Mouse (Mus musculus) intestine, postnatal 0 days (tissue): Measurements from ENCODE around the gene Hist1h2ai. TPM values are rescaled to one million over a fixed set of nuclear protein-coding genes. Genes with fewer than 3 reads are reported as not detected.
"Not testable (repeated sequence)": the region's sequence is repeated elsewhere in the genome, so short reads cannot be mapped to it uniquely, and the experiment has no call there.

Experiments
- ATAC-seq: fragments of 200-750 bp; cut with Nextera tagmentation; 2 replicates; pipeline ENCODE4 v1.8.0; 2017; ENCODE audit warnings: mild to moderate bottlenecking, moderate TSS enrichment, moderate library complexity
- H3K27ac ChIP-seq: fragments of 300-500 bp; sonication (generic); 2 replicates; pipeline ENCODE4 v1.5.1; 2014; ENCODE audit warnings: mild to moderate bottlenecking, low read depth, low read length, moderate library complexity
- H3K27me3 ChIP-seq: fragments of 300-500 bp; sonication (generic); replicated peaks from 2 replicates; pipeline ENCODE4 v1.6.1; 2014; ENCODE audit warnings: low read length, mixed read lengths; ENCODE audit not compliant: control insufficient read depth, insufficient read depth
- H3K36me3 ChIP-seq: fragments of 300-500 bp; sonication (generic); 2 replicates; pipeline ENCODE4 v1.6.1; 2014; ENCODE audit warnings: mild to moderate bottlenecking, moderate library complexity; ENCODE audit not compliant: control insufficient read depth, insufficient read depth
- H3K4me1 ChIP-seq: fragments of 300-500 bp; sonication (generic); replicated peaks from 2 replicates; pipeline ENCODE4 v1.6.1; 2014; ENCODE audit warnings: antibody characterized with exemption, low read length, mixed read lengths; ENCODE audit not compliant: control insufficient read depth, insufficient read depth
- H3K4me2 ChIP-seq: fragments of 300-500 bp; sonication (generic); replicated peaks from 2 replicates; pipeline ENCODE4 v1.6.1; 2014; ENCODE audit warnings: low read depth, mild to moderate bottlenecking, moderate library complexity
- H3K4me3 ChIP-seq: fragments of 300-500 bp; sonication (generic); 2 replicates; pipeline ENCODE4 v1.5.1; 2014; ENCODE audit warnings: low read depth, low read length
- H3K9ac ChIP-seq: fragments of 300-500 bp; sonication (generic); 2 replicates; pipeline ENCODE4 v1.6.1; 2014; ENCODE audit warnings: mild to moderate bottlenecking, low read depth, low read length
- H3K9me3 ChIP-seq: fragments of 300-500 bp; sonication (generic); 2 replicates; pipeline ENCODE4 v1.6.1; 2016; ENCODE audit warnings: mixed run types; ENCODE audit not compliant: control insufficient read depth
- CTCF ChIP-seq: sonication (generic); IDR thresholded peaks from 2 replicates; pipeline ENCODE4 v1.5.1; 2016; ENCODE audit warnings: low read depth, mild to moderate bottlenecking, control low read depth, antibody characterized with exemption, moderate library complexity
- WGBS: fragments of 180-500 bp; shearing (Covaris S2); extraction: QIAGEN DNeasy Blood & Tissue Kit; methylation state at CpG from one replicate; pipeline ENCODE4 v1.1.7; 2014; 5-methylcytosine and 5-hydroxymethylcytosine counted together
- polyA plus RNA-seq: library from polyadenylated mRNA; unstranded; fragments of >200 nt; fragmentation: Nextera tagmentation; extraction: Ambion mirVana; gene quantifications from 2 replicates; pipeline ENCODE4 v1.2.1, GENCODE M21; 2015

Gene Hist1h2ai
- polyA plus RNA-seq = 6.1 and 12.0 TPM in 2 replicates

DNA sequence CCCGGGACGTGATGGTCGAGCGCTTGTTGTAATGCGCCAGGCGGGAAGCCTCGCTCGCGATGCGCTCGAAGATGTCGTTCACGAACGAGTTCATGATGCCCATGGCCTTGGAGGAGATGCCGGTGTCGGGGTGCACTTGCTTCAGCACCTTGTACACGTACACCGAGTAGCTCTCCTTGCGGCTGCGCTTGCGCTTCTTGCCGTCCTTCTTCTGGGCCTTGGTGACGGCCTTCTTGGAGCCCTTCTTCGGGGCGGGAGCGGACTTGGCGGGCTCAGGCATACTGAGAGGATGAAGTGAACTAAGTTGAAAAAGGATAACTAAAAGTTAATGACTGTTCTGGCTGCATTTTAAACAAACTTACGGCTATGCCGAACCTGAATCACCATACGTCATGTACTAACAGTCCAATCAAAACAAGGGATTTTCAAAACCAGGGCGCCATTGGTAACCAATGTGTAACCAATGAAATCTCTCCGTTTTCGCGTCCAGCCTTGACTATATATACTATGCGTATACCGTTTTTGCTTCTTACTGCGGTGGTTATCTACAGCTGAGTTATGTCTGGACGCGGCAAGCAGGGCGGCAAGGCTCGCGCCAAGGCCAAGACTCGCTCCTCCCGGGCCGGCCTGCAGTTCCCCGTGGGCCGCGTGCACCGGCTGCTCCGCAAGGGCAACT is at the start of gene Hist1h2ai, which contains the start of gene Hist1h2bl:
Gene Hist1h2ai (plus strand): TSS at position 559 of the 676 bp plus-strand sequence.
Gene Hist1h2bl (minus strand): TSS at position 280 of the 676 bp plus-strand sequence.
- H3K36me3 ChIP-seq, H3K27me3 ChIP-seq, H3K9me3 ChIP-seq: not testable (repeated sequence)
- peak within 1 kb of the TSS; percentile 41 for H3K4me3 ChIP-seq
- under 1% methylated on average over 27 of the region's 50 CpGs for whole genome bisulfite sequencing
- H3K4me1 ChIP-seq = peaks cover 11% of the 10 kb centered on the region
- H3K4me2 ChIP-seq = peak within 1 kb of the TSS; percentile 77
- ATAC-seq = peak; percentile 89
- H3K27ac ChIP-seq = peak within 1 kb of the TSS; percentile 80
- peak within 1 kb of the TSS; percentile 49 for H3K9ac ChIP-seq

GRCm38 (mm10) chr13:21677305-21677704 is 38.9 kb upstream of the Hist1h2ai start, which contains the start of gene Olfr1360:
Gene Olfr1360, minus strand, starts transcription at chr13:21677405.
- Histone ChIP-seq H3K9me3 (no peaks in the 10 kb centered on the region), H3K36me3 (no peaks in the 10 kb centered on the region), H3K27ac (no peak within 1 kb of the TSS), H3K9ac (no peak within 1 kb of the TSS), H3K27me3 (no peaks in the 10 kb centered on the region), H3K4me2 (no peak within 1 kb of the TSS), H3K4me3 (no peak within 1 kb of the TSS), H3K4me1 (no peaks in the 10 kb centered on the region)
- no peak for TF ChIP-seq CTCF
- WGBS = 79% methylated on average over 2 of the region's 2 CpGs
- ATAC-seq = no peak

DNA sequence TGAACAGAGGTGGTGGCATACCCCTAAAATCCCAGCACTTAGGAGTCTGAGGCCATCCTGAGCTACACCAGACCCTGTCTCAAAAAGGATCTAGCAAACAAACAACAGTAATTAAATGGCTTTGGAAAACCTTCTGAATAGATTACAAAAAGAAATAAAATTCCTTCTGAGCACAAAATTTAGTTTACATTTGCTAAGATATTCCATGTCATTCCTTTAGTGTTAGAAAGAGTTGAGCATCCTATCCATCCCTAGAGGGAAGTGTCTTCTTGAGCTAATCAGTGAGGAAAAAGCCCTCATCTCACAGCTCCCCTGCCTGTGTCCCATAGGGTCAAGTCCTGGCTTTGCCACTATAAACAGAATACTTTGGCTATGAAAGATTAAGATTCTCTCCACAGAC is 18.4 kb upstream of the Hist1h2ai start, which contains the start of gene Olfr1359:
Gene Olfr1359 (plus strand): TSS at position 301 of the 400 bp plus-strand sequence.
- Histone ChIP-seq H3K27me3 (no peaks in the 10 kb centered on the region), H3K4me2 (no peak within 1 kb of the TSS), H3K9ac (no peak within 1 kb of the TSS), H3K4me1 (no peaks in the 10 kb centered on the region), H3K36me3 (no peaks in the 10 kb centered on the region), H3K27ac (no peak within 1 kb of the TSS), H3K4me3 (no peak within 1 kb of the TSS), H3K9me3 (no peaks in the 10 kb centered on the region)
- no peak for TF ChIP-seq CTCF
- ATAC-seq = no peak

DNA sequence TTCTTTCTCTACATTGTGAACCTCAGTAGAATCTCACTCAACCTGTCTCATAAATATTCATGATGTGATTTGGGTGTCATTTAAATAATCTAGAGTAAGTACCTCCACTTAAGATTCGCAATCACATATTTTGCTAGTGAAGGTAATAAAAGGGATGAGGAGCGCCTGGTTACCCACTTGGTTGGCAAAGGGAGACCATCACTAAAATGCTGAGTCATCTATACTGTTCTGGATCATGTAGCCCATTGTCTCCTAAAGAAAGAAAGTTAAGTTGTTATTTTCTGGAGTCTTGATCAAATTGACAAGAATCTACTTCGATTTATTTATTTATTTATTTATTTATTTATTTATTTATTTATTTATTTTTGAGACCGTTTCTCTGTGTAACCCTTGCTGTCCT is 9.6 kb upstream of the Hist1h2ai start:
- no peak overlapping the region for H3K27ac ChIP-seq
- H3K36me3 ChIP-seq = no peaks in the 10 kb centered on the region
- no peaks in the 10 kb centered on the region for H3K4me1 ChIP-seq
- H3K4me2 ChIP-seq = no peak overlapping the region
- H3K9me3 ChIP-seq = no peaks in the 10 kb centered on the region
- no peak for ATAC-seq
- TF ChIP-seq CTCF = no peak
- H3K4me3 ChIP-seq = no peak overlapping the region
- WGBS = 70% methylated on average over 4 of the region's 4 CpGs
- no peaks in the 10 kb centered on the region for H3K27me3 ChIP-seq
- no peak overlapping the region for H3K9ac ChIP-seq

DNA sequence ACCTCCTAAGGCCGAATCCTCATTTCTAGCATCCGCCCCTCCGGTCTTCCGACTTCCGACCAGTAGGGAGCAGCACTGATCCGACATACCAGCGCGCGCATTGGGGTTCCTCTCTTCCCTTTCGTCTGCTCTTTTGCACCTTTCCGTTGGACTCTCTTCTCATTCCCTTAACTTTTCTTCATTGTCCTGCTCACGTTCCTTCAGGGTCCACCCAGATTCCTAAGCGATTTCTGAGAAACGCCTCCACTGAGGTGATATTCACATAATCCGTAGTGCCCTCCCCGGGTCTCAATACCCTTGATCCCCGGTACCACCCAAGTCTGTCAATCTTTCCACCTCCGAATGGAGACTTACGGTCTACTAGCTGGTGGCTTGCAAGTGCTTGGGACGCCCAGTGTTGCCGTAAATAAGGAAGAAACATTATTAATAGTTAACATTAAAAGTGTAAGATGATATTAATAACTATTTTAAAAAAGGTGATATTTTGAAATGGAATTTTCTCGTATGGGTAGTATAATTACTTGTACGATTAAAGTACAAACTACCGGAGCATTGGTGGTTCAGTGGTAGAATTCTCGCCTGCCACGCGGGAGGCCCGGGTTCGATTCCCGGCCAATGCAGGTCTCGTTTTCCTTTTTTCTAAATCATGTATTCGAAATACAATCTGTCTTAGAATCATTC is 6.1 kb upstream of the Hist1h2ai start:
- no peaks in the 10 kb centered on the region for H3K27me3 ChIP-seq
- H3K9me3 ChIP-seq = no peaks in the 10 kb centered on the region
- peak; percentile 89 for TF ChIP-seq CTCF
- peak; percentile 87 for ATAC-seq
- H3K9ac ChIP-seq = peak overlapping the region; percentile 40
- H3K4me2 ChIP-seq = peak overlapping the region; percentile 75
- H3K27ac ChIP-seq = peak overlapping the region; percentile 22; the same call in 1 of the 2 replicates
- H3K36me3 ChIP-seq = no peaks in the 10 kb centered on the region
- peaks cover 3% of the 10 kb centered on the region; the same call in 1 of the 2 replicates for H3K4me1 ChIP-seq
- peak overlapping the region; percentile 85 for H3K4me3 ChIP-seq
- under 1% methylated on average over 32 of the region's 32 CpGs for WGBS

GRCm38 (mm10) chr13:21710821-21711525 is 5.2 kb upstream of the Hist1h2ai start:
- Histone ChIP-seq H3K9me3 (no peaks in the 10 kb centered on the region), H3K27me3 (no peaks in the 10 kb centered on the region), H3K9ac (peak overlapping the region; percentile 37; the same call in 1 of the 2 replicates), H3K4me2 (peak overlapping the region; percentile 75), H3K27ac (no peak overlapping the region), H3K4me3 (peak overlapping the region; percentile 85), H3K36me3 (no peaks in the 10 kb centered on the region), H3K4me1 (peaks cover 7% of the 10 kb centered on the region)
- TF ChIP-seq CTCF = no peak
- peak; percentile 82 for ATAC-seq
- WGBS = under 1% methylated on average over 22 of the region's 22 CpGs
